Mouse (Mus musculus): ENCODE results near the gene Lsm12. TPM values are rescaled to one million over a fixed set of nuclear protein-coding genes. Genes with fewer than 3 reads are reported as not detected.

The Lsm12 gene
- polyA plus RNA-seq, 1 experiment: 39.6 TPM

- Histone ChIP-seq H3K27ac (ENCODE audit: insufficient read depth, low read depth, low read length) (no peak overlapping the region), H3K4me3 (ENCODE audit: insufficient read depth, low read depth, low read length) (no peak overlapping the region)
- DNase-seq: peak; percentile 64
These were observed 42.7 kb downstream of the Lsm12 start for GRCm38 (mm10) chr11:102142355-102142754.

GRCm38 (mm10) chr11:102140508-102140907 lies 44.6 kb downstream of the Lsm12 start:
- Histone ChIP-seq H3K4me3 (ENCODE audit: insufficient read depth, low read depth, low read length) (no peak overlapping the region), H3K27me3 (replicated peaks; ENCODE audit: control insufficient read depth, insufficient read depth, low read length) (no peaks in the 10 kb centered on the region; the same call in 1 of the 2 replicates), H3K27ac (ENCODE audit: insufficient read depth, low read depth, low read length) (no peak overlapping the region), H3K4me1 (ENCODE audit: control insufficient read depth, insufficient read depth, low read length) (no peaks in the 10 kb centered on the region), H3K36me3 (ENCODE audit: control insufficient read depth, insufficient read depth, low read length) (no peaks in the 10 kb centered on the region)
- DNase-seq: peak; percentile 69
- TF ChIP-seq POLR2A (IDR thresholded peaks at IDR 0.05; ENCODE audit: low read depth, low read length): no peak
- peak; percentile 36 for TF ChIP-seq CTCF (conservative IDR thresholded peaks at IDR 0.05; ENCODE audit: insufficient read depth, insufficient read length, low read depth, low read length)
- WGBS: 2% methylated on average over 5 of the region's 5 CpGs

More at GRCm38 (mm10) chr11:102142355-102142754, 42.7 kb downstream of the Lsm12 start:
- no peaks in the 10 kb centered on the region; the same call in 1 of the 2 replicates for H3K27me3 ChIP-seq (replicated peaks; ENCODE audit: control insufficient read depth, insufficient read depth, low read length)
- TF ChIP-seq CTCF (conservative IDR thresholded peaks at IDR 0.05; ENCODE audit: insufficient read depth, insufficient read length, low read depth, low read length) (no peak), POLR2A (IDR thresholded peaks at IDR 0.05; ENCODE audit: low read depth, low read length) (no peak)
- H3K36me3 ChIP-seq (ENCODE audit: control insufficient read depth, insufficient read depth, low read length): no peaks in the 10 kb centered on the region
- 0 out of 2 replicates have a peak, but pooled peaks cover 5% of the 10 kb centered on the region for H3K4me1 ChIP-seq (ENCODE audit: control insufficient read depth, insufficient read depth, low read length)
- 47% methylated on average over 7 of the region's 7 CpGs for WGBS

- H3K4me1 ChIP-seq (ENCODE audit: control insufficient read depth, insufficient read depth, low read length): no peaks in the 10 kb centered on the region
- 1% methylated on average over 18 of the region's 18 CpGs for WGBS
- peak; percentile 65 for DNase-seq
These were observed 46.7 kb downstream of the Lsm12 start for GRCm38 (mm10) chr11:102138447-102138740.

GRCm38 (mm10) chr11:102137625-102138446 lies 47.3 kb downstream of the Lsm12 start:
- Histone ChIP-seq H3K27ac (ENCODE audit: insufficient read depth, low read depth, low read length) (no peak overlapping the region), H3K36me3 (ENCODE audit: control insufficient read depth, insufficient read depth, low read length) (no peaks in the 10 kb centered on the region), H3K27me3 (replicated peaks; ENCODE audit: control insufficient read depth, insufficient read depth, low read length) (no peaks in the 10 kb centered on the region), H3K4me3 (ENCODE audit: insufficient read depth, low read depth, low read length) (no peak overlapping the region), H3K4me1 (ENCODE audit: control insufficient read depth, insufficient read depth, low read length) (no peaks in the 10 kb centered on the region)
- 49% methylated on average over 13 of the region's 13 CpGs for WGBS
- TF ChIP-seq POLR2A (IDR thresholded peaks at IDR 0.05; ENCODE audit: low read depth, low read length) (no peak), CTCF (conservative IDR thresholded peaks at IDR 0.05; ENCODE audit: insufficient read depth, insufficient read length, low read depth, low read length) (no peak)
- no peak for DNase-seq

More at GRCm38 (mm10) chr11:102138447-102138740, 46.7 kb downstream of the Lsm12 start:
- Histone ChIP-seq H3K36me3 (ENCODE audit: control insufficient read depth, insufficient read depth, low read length) (no peaks in the 10 kb centered on the region), H3K27me3 (replicated peaks; ENCODE audit: control insufficient read depth, insufficient read depth, low read length) (no peaks in the 10 kb centered on the region), H3K27ac (ENCODE audit: insufficient read depth, low read depth, low read length) (no peak overlapping the region), H3K4me3 (ENCODE audit: insufficient read depth, low read depth, low read length) (no peak overlapping the region)
- TF ChIP-seq POLR2A (IDR thresholded peaks at IDR 0.05; ENCODE audit: low read depth, low read length): no peak
- peak; percentile 91 for TF ChIP-seq CTCF (conservative IDR thresholded peaks at IDR 0.05; ENCODE audit: insufficient read depth, insufficient read length, low read depth, low read length)

- 21% methylated on average over 4 of the region's 4 CpGs for WGBS
- Histone ChIP-seq H3K27ac (ENCODE audit: insufficient read depth, low read depth, low read length) (no peak overlapping the region), H3K4me3 (ENCODE audit: insufficient read depth, low read depth, low read length) (no peak overlapping the region), H3K4me1 (ENCODE audit: control insufficient read depth, insufficient read depth, low read length) (no peaks in the 10 kb centered on the region), H3K36me3 (ENCODE audit: control insufficient read depth, insufficient read depth, low read length) (no peaks in the 10 kb centered on the region), H3K27me3 (replicated peaks; ENCODE audit: control insufficient read depth, insufficient read depth, low read length) (no peaks in the 10 kb centered on the region)
- no peak for TF ChIP-seq POLR2A (IDR thresholded peaks at IDR 0.05; ENCODE audit: low read depth, low read length)
- TF ChIP-seq CTCF (conservative IDR thresholded peaks at IDR 0.05; ENCODE audit: insufficient read depth, insufficient read length, low read depth, low read length): no peak
- no peak for DNase-seq
These were observed 50.6 kb downstream of the Lsm12 start for GRCm38 (mm10) chr11:102134516-102134915.

- TF ChIP-seq CTCF (conservative IDR thresholded peaks at IDR 0.05; ENCODE audit: insufficient read depth, insufficient read length, low read depth, low read length) (no peak), POLR2A (IDR thresholded peaks at IDR 0.05; ENCODE audit: low read depth, low read length) (no peak)
These were observed 67.7 kb downstream of the Lsm12 start for GRCm38 (mm10) chr11:102117386-102117785.

GRCm38 (mm10) chr11:102116241-102116640 lies 68.9 kb downstream of the Lsm12 start:
- no peaks in the 10 kb centered on the region for H3K36me3 ChIP-seq (ENCODE audit: control insufficient read depth, insufficient read depth, low read length)
- 80% methylated on average over 8 of the region's 8 CpGs for WGBS
- H3K27ac ChIP-seq (ENCODE audit: insufficient read depth, low read depth, low read length): no peak overlapping the region
- H3K27me3 ChIP-seq (replicated peaks; ENCODE audit: control insufficient read depth, insufficient read depth, low read length): no peaks in the 10 kb centered on the region
- TF ChIP-seq POLR2A (IDR thresholded peaks at IDR 0.05; ENCODE audit: low read depth, low read length) (no peak), CTCF (conservative IDR thresholded peaks at IDR 0.05; ENCODE audit: insufficient read depth, insufficient read length, low read depth, low read length) (no peak)
- DNase-seq: no peak
- H3K4me3 ChIP-seq (ENCODE audit: insufficient read depth, low read depth, low read length): no peak overlapping the region
- H3K4me1 ChIP-seq (ENCODE audit: control insufficient read depth, insufficient read depth, low read length): no peaks in the 10 kb centered on the region

More at GRCm38 (mm10) chr11:102117386-102117785, 67.7 kb downstream of the Lsm12 start:
- Histone ChIP-seq H3K4me1 (ENCODE audit: control insufficient read depth, insufficient read depth, low read length) (no peaks in the 10 kb centered on the region), H3K4me3 (ENCODE audit: insufficient read depth, low read depth, low read length) (no peak overlapping the region), H3K27me3 (replicated peaks; ENCODE audit: control insufficient read depth, insufficient read depth, low read length) (no peaks in the 10 kb centered on the region), H3K36me3 (ENCODE audit: control insufficient read depth, insufficient read depth, low read length) (no peaks in the 10 kb centered on the region), H3K27ac (ENCODE audit: insufficient read depth, low read depth, low read length) (no peak overlapping the region)
- DNase-seq: no peak
- 76% methylated on average over 6 of the region's 6 CpGs for WGBS

Other genes with a start within 250 kb of the Lsm12 start
- 2.0 TPM in 2 replicates for gene Sost, start 218.3 kb downstream of the Lsm12 start, polyA plus RNA-seq (2012; rRNA removed)
- gene Cfap97d1, start 201.0 kb downstream of the Lsm12 start, polyA plus RNA-seq (2012; rRNA removed): not detected in 2 replicates
- 67.8 and 92.4 TPM in 2 replicates for gene Dusp3, start 198.3 kb downstream of the Lsm12 start, polyA plus RNA-seq (2012; rRNA removed)
- 2.3 and 3.5 TPM in 2 replicates for gene Mpp3, start 156.8 kb downstream of the Lsm12 start, polyA plus RNA-seq (2012; rRNA removed)
- 62.1 and 67.1 TPM in 2 replicates for gene Cd300lg, start 143.8 kb downstream of the Lsm12 start, polyA plus RNA-seq (2012; rRNA removed)
- 4.9 and 5.9 TPM in 2 replicates for gene Mpp2, start 96.8 kb downstream of the Lsm12 start, polyA plus RNA-seq (2012; rRNA removed)
- not detected in 2 replicates for gene Ppy, start 84.0 kb downstream of the Lsm12 start, polyA plus RNA-seq (2012; rRNA removed)
- not detected in 2 replicates for gene Pyy, start 77.5 kb downstream of the Lsm12 start, polyA plus RNA-seq (2012; rRNA removed)
- gene Nags, start 39.8 kb downstream of the Lsm12 start, polyA plus RNA-seq (2012; rRNA removed): 0.23 and 0.39 TPM in 2 replicates
- gene Tmem101, start 28.9 kb downstream of the Lsm12 start, polyA plus RNA-seq (2012; rRNA removed): 17.7 and 18.3 TPM in 2 replicates
- gene G6pc3, start 4.3 kb upstream of the Lsm12 start, polyA plus RNA-seq (2012; rRNA removed): 127 and 138 TPM in 2 replicates
- 69.2 TPM in 2 replicates for gene Hdac5, start 44.9 kb upstream of the Lsm12 start, polyA plus RNA-seq (2012; rRNA removed)
- gene BC030867, start 63.6 kb upstream of the Lsm12 start, polyA plus RNA-seq (2012; rRNA removed): 0.41 and 0.81 TPM in 2 replicates
- gene Asb16, start 83.4 kb upstream of the Lsm12 start, polyA plus RNA-seq (2012; rRNA removed): 0.10 and 0.70 TPM in 2 replicates
- 59.7 and 66.9 TPM in 2 replicates for gene Tmub2, start 99.6 kb upstream of the Lsm12 start, polyA plus RNA-seq (2012; rRNA removed)
- 28.0 TPM in 2 replicates for gene Atxn7l3, start 111.3 kb upstream of the Lsm12 start, polyA plus RNA-seq (2012; rRNA removed)
- 27.0 and 30.3 TPM in 2 replicates for gene Ubtf, start 134.4 kb upstream of the Lsm12 start, polyA plus RNA-seq (2012; rRNA removed)
- gene Slc4a1, start 180.9 kb upstream of the Lsm12 start, polyA plus RNA-seq (2012; rRNA removed): 79.5 and 90.6 TPM in 2 replicates
- gene Rundc3a, start 208.1 kb upstream of the Lsm12 start, polyA plus RNA-seq (2012; rRNA removed): 2.6 and 3.4 TPM in 2 replicates
- 1,128 and 1,486 TPM in 2 replicates for gene Slc25a39, start 222.7 kb upstream of the Lsm12 start, polyA plus RNA-seq (2012; rRNA removed)
- gene Grn, start 245.0 kb upstream of the Lsm12 start, polyA plus RNA-seq (2012; rRNA removed): 184 and 195 TPM in 2 replicates